Mouse (Mus musculus): ENCODE measurements around the gene Phlda2.

- TF ChIP-seq CTCF (IDR thresholded peaks at IDR 0.05; ENCODE audit: low read depth, low read length), result no peak
- peak; percentile 86 for TF ChIP-seq TAL1 (conservative IDR thresholded peaks at IDR 0.05; ENCODE audit: low read depth, low read length)
- no peak for TF ChIP-seq GATA2 (IDR thresholded peaks at IDR 0.05; ENCODE audit: borderline replicate concordance, low read depth, low read length)
- TF ChIP-seq POLR2AphosphoS5 (IDR thresholded peaks at IDR 0.05; ENCODE audit: insufficient replicate concordance, low read depth, low read length), result no peak
These were observed 30.3 kb upstream of the Phlda2 start for GRCm38 (mm10) chr7:143533284-143533683.

All from G1E (cell line).